Mouse (Mus musculus): ENCODE measurements around the gene Hspbap1. TPM values are rescaled to one million over a fixed set of nuclear protein-coding genes. Genes with fewer than 3 reads are reported as not detected.

Hspbap1 gene
- polyA plus RNA-seq, 1 experiment from 2014 or later: 21.9 TPM

DNA sequence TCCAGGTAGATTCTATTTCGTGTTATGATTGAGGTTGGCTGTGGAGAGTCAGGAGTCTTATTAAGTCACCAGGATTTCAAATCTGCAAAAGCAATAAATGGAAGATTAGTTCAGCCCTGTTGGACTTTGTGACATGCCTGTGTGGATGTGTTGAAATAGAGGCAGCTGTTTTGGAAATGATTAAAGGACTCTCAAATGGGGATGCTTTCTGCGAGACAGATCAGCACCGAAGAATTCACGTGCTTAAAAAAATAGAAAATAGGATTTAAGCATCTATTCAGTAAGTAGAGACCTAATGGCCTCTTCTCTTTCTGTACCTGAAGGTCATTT, 37.5 kb downstream of the Hspbap1 start:
- H3K4me1 ChIP-seq (replicated peaks): no peaks in the 10 kb centered on the region
- no peak overlapping the region for H3K4me3 ChIP-seq (replicated peaks)
- no peak overlapping the region for H3K27ac ChIP-seq
- H3K9ac ChIP-seq (replicated peaks): no peak overlapping the region
- 54% methylated on average over 4 of the region's 4 CpGs for WGBS
- peaks cover 6% of the 10 kb centered on the region; the same call in 1 of the 2 replicates for H3K36me3 ChIP-seq
- H3K27me3 ChIP-seq: no peaks in the 10 kb centered on the region
- H3K9me3 ChIP-seq: no peaks in the 10 kb centered on the region
- ATAC-seq: no peak
- H3K4me2 ChIP-seq (replicated peaks): no peak overlapping the region

DNA sequence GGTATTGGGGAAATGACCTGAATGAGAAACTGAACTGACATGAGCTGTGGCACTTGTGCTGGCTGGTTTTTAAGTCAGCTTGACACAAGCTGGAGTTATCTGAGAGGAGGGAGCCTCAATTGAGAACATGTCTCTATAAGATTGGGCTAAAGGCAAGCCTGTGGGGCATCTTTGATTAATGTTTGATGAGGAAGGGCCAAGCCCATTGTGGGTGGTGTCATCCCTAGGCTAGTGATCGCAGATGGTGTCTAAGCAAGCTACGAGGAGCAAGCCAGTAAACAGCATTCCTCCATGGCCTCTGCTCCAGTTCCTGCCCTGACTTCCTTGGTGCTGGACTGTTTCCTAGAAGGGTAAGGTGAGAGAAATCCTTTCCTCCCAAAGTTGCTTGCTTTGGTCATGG, 38.7 kb downstream of the Hspbap1 start:
- Histone ChIP-seq H3K27ac (no peak overlapping the region), H3K27me3 (no peaks in the 10 kb centered on the region), H3K9me3 (no peaks in the 10 kb centered on the region), H3K4me3 (replicated peaks) (no peak overlapping the region), H3K9ac (replicated peaks) (no peak overlapping the region), H3K4me1 (replicated peaks) (no peaks in the 10 kb centered on the region), H3K4me2 (replicated peaks) (no peak overlapping the region), H3K36me3 (peaks cover 6% of the 10 kb centered on the region; the same call in 1 of the 2 replicates)
- no peak for ATAC-seq
- 95% methylated on average over 2 of the region's 2 CpGs for WGBS

DNA sequence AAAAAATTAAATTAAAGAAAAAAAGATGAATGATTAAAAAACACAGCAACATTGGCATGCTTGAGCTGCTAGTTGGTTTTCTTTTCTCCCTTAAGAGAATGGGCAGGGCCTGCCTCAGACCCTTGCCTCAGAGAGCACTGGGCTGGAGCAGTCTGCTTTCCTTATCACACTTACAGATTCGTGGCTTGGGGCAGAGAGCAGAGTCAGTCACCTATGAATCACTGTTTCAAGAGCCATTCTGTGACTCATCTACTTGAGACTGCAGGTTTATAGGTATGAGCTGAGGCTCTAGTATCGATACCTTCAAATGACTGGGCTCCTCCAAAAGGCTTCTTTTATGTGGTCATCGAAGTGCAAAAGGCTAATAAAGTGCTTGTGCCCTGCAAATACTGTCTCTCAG, 42.9 kb downstream of the Hspbap1 start:
- ATAC-seq: no peak
- H3K4me1 ChIP-seq (replicated peaks): no peaks in the 10 kb centered on the region
- H3K27me3 ChIP-seq: no peaks in the 10 kb centered on the region
- 86% methylated on average over 3 of the region's 3 CpGs for WGBS
- H3K4me2 ChIP-seq (replicated peaks): no peak overlapping the region
- no peaks in the 10 kb centered on the region for H3K9me3 ChIP-seq
- no peak overlapping the region for H3K27ac ChIP-seq
- peaks cover 18% of the 10 kb centered on the region for H3K36me3 ChIP-seq
- no peak overlapping the region for H3K4me3 ChIP-seq (replicated peaks)
- H3K9ac ChIP-seq (replicated peaks): no peak overlapping the region

DNA sequence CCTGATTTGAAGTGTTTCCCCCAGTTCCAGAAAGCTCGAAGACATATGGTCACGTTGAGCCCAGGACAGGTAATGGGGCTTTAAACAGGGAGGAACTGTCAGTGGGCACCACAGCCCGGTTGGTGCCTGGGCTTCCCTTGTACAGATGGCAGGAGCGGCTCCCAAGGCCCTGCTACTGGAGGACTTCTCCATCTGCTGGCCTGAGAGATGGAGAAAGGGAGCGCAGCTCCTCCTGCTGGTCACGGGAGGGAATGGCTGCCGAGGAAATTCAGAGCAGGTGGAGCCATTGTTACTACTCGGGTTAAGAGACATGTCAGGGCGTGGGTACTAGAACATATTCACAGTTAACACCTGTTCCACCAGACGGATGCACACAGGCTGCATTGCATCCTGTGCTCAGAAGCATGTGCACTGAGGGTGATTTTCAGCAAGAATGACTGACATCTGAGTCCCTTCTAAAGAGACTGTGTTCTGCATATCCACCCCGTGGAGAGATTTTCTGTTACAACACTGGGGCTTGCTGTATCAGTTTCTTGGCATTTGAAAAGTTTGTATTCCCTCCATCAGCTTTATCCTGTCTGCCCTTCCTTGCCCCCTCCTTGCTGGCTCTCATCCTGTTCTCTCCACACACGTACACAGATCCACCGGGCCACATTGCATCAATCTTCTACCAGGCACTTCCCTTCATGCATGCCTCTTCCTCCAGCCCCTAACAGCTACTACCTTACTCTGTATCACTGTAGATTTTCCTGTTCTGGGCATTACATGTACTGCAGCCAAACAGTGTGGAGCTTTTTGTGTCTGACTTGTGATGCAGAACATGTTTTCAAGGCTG, 47.3 kb downstream of the Hspbap1 start:
- Histone ChIP-seq H3K4me2 (replicated peaks) (no peak overlapping the region), H3K4me1 (replicated peaks) (no peaks in the 10 kb centered on the region), H3K9ac (replicated peaks) (no peak overlapping the region), H3K36me3 (peaks cover 35% of the 10 kb centered on the region), H3K9me3 (no peaks in the 10 kb centered on the region), H3K27ac (no peak overlapping the region), H3K27me3 (no peaks in the 10 kb centered on the region), H3K4me3 (replicated peaks) (no peak overlapping the region)
- WGBS: 33% methylated on average over 13 of the region's 13 CpGs
- peak; percentile 91 for ATAC-seq

DNA sequence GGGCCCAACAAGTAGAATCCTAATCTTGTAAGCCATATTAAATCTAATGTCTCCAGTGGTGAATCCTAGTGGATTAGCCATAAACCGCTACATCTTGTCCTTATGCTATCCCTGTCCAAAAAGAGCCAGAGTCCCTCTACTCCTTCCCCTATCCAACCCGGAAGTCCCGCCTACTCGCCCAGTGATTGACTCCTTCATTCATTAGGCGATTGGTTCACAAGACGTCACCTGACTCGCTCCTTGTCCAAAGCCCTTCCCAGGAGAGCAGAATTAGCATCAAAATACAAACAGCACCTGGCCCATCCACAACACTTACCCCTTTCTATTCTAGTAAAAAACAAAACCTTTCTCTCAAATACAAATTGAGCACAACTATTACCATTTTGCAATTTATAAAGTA, 59.8 kb downstream of the Hspbap1 start:
- H3K9me3 ChIP-seq: no peaks in the 10 kb centered on the region
- 28% methylated on average over 7 of the region's 7 CpGs for WGBS
- H3K36me3 ChIP-seq: peaks cover 27% of the 10 kb centered on the region
- H3K4me1 ChIP-seq (replicated peaks): no peaks in the 10 kb centered on the region
- no peak overlapping the region for H3K9ac ChIP-seq (replicated peaks)
- no peak overlapping the region for H3K27ac ChIP-seq
- ATAC-seq: no peak
- H3K4me3 ChIP-seq (replicated peaks): no peak overlapping the region
- H3K27me3 ChIP-seq: no peaks in the 10 kb centered on the region
- no peak overlapping the region for H3K4me2 ChIP-seq (replicated peaks)

DNA sequence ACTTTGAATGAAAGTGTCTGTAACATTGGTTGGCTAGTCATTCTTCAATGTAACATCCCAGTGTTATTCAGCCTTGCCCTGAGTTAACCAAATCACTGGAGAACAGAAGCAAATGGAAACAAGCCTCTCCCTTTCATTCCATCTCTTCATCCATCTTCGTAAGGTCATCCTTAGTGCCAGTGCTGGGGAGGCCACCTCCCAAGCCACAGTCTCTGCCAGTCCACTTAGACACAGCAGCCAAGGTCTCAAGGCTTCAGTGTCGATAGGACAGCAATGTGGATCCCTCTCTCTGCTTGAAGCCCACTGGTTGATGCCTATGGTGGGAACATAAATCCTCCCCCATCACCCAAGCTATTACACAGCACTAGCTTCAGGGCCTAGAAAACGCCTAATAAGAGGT, 62.8 kb downstream of the Hspbap1 start:
- Histone ChIP-seq H3K4me2 (replicated peaks) (no peak overlapping the region), H3K9me3 (0 out of 2 replicates have a peak, but pooled peaks cover 3% of the 10 kb centered on the region), H3K4me3 (replicated peaks) (no peak overlapping the region), H3K27ac (no peak overlapping the region), H3K9ac (replicated peaks) (no peak overlapping the region), H3K27me3 (no peaks in the 10 kb centered on the region), H3K4me1 (replicated peaks) (no peaks in the 10 kb centered on the region), H3K36me3 (peaks cover 2% of the 10 kb centered on the region)
- no peak for ATAC-seq
- 83% methylated on average over 3 of the region's 3 CpGs for WGBS

DNA sequence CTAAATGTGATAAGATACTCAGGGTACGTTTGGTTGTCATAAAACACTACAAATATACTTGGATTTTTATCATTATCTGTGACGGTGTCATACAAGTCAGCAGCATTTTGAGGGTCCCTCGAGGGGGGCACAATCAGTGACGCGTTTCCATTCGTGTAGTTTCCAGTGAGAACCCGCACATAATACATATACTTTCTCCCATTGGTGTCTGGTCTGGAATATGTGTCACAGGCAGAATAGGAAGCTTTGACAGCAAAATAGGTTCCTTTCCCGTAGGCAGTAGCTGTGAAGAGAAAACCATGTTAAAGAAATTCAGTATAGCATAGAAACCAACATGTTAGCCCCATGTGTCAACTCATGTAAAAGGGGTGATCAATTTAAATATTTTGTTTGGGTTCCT, 64.5 kb downstream of the Hspbap1 start:
- WGBS: 93% methylated on average over 8 of the region's 8 CpGs
- no peaks in the 10 kb centered on the region for H3K27me3 ChIP-seq
- ATAC-seq: no peak
- H3K4me3 ChIP-seq (replicated peaks): no peak overlapping the region
- no peak overlapping the region for H3K4me2 ChIP-seq (replicated peaks)
- 0 out of 2 replicates have a peak, but pooled peaks cover 3% of the 10 kb centered on the region for H3K9me3 ChIP-seq
- no peak overlapping the region for H3K9ac ChIP-seq (replicated peaks)
- no peak overlapping the region for H3K27ac ChIP-seq
- H3K36me3 ChIP-seq: no peaks in the 10 kb centered on the region
- H3K4me1 ChIP-seq (replicated peaks): no peaks in the 10 kb centered on the region

DNA sequence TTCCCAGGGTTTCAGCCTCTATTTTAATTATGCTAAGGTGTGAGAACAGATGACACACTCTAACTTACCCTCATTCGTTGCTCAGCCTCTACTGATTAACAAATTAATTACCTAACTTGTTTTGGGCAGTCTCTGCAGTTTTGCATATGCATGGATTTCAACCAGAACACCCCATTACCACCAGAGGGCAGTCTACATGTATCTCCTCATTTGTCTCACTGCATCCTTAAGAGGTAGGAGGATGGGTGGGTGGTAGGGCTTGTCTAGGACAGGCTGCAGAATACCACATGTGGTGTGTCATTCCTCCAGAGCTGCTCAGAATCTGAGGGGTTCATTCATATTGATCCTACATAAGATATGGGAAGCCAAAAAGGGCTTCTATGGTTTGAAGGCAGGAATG, 69.5 kb downstream of the Hspbap1 start:
- no peak for ATAC-seq
- Histone ChIP-seq H3K4me3 (replicated peaks) (no peak overlapping the region), H3K27me3 (no peaks in the 10 kb centered on the region), H3K9ac (replicated peaks) (no peak overlapping the region), H3K9me3 (0 out of 2 replicates have a peak, but pooled peaks cover 3% of the 10 kb centered on the region), H3K36me3 (no peaks in the 10 kb centered on the region), H3K4me2 (replicated peaks) (no peak overlapping the region), H3K4me1 (replicated peaks) (no peaks in the 10 kb centered on the region), H3K27ac (no peak overlapping the region)
- 43% methylated on average over 1 of the region's 1 CpGs for WGBS

DNA sequence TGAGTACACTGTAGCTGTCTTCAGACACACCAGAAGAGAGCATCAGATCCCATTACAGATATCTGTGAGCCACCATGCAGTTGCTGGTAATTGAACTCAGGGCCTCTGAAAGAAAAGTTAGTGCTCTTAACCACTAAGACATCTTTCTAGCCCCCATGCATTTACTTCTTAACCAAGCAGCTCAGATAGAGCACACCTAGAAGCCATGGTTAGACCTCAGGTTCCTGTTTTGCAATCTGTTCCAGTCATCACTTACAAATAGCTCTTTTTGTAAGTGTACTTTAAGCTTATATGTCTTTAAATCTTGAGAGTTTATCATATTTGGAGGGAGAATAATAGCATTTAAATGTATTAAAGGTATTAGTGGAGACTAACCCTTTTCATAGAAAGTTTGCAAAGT, 77.0 kb downstream of the Hspbap1 start:
- H3K4me2 ChIP-seq (replicated peaks): no peak overlapping the region
- no peaks in the 10 kb centered on the region for H3K4me1 ChIP-seq (replicated peaks)
- no peaks in the 10 kb centered on the region for H3K27me3 ChIP-seq
- H3K9ac ChIP-seq (replicated peaks): no peak overlapping the region
- H3K36me3 ChIP-seq: no peaks in the 10 kb centered on the region
- ATAC-seq: no peak
- H3K4me3 ChIP-seq (replicated peaks): no peak overlapping the region
- H3K27ac ChIP-seq: no peak overlapping the region
- no peaks in the 10 kb centered on the region for H3K9me3 ChIP-seq

DNA sequence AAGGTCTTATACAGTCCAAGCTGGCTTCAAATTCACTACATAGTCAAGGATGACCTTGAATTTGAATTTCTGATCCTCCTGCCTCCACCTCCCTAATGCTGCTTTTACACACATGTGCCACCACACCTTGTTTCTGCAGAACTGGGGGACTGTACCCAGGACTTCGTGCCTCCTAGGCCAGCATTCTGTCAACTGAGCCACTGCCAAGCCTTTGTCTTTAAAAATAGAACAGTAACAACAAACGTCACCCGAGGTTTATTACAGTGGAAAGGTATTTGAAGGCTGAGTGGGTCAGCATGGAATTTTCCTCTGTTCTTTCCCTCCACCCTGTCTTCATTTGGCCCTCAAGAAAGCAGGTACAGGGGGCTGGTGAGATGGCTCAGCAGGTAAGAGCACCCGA, 85.7 kb downstream of the Hspbap1 start:
- Histone ChIP-seq H3K4me1 (replicated peaks) (no peaks in the 10 kb centered on the region), H3K36me3 (no peaks in the 10 kb centered on the region), H3K27me3 (no peaks in the 10 kb centered on the region), H3K9me3 (no peaks in the 10 kb centered on the region), H3K9ac (replicated peaks) (no peak overlapping the region), H3K27ac (no peak overlapping the region), H3K4me2 (replicated peaks) (no peak overlapping the region), H3K4me3 (replicated peaks) (no peak overlapping the region)
- WGBS: 93% methylated on average over 4 of the region's 4 CpGs
- no peak for ATAC-seq

DNA sequence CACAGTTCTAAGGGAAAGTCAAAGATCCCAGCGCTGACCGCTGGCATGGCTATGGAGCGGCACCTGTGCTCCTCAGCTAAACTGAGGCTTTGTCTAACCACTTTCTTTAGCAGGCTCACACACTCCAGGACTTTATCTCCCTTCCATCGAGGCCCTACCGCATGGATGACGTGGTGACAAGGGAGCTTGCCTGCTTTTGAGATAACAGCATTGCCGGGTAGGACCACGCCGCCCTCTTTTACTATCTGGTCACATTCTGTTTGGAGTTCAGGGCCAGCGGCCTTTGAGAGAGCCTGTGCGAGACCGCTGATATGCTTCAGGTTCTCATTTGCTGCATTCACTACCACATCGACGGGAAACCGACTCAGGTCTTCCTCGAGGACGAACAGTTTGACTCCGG, 86.6 kb downstream of the Hspbap1 start:
- WGBS: 96% methylated on average over 18 of the region's 18 CpGs
- Histone ChIP-seq H3K36me3 (no peaks in the 10 kb centered on the region), H3K4me1 (replicated peaks) (no peaks in the 10 kb centered on the region), H3K9me3 (0 out of 2 replicates have a peak, but pooled peaks cover 2% of the 10 kb centered on the region), H3K9ac (replicated peaks) (no peak overlapping the region), H3K4me3 (replicated peaks) (no peak overlapping the region), H3K4me2 (replicated peaks) (no peak overlapping the region), H3K27me3 (no peaks in the 10 kb centered on the region), H3K27ac (no peak overlapping the region)
- no peak for ATAC-seq

DNA sequence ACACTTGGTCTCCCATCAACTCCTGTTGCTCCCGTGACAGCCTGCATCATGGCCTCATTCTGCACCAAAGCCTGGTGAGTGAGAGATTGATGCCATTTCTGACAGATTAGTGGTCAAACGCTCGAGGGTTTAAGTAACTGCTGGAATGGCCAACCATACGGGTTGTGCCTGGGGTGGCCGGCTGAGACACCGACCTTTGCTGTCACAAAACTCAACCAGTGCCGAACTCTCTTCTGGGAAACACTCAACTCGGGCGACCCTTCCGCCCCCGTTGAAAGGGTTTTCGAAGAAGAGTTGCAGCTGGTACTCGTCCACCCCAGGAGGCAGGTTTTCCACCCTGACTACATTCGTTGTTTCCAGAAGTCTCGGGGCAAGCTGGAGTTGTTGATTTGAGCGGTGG, 90.1 kb downstream of the Hspbap1 start:
- Histone ChIP-seq H3K36me3 (no peaks in the 10 kb centered on the region), H3K9ac (replicated peaks) (no peak overlapping the region), H3K4me1 (replicated peaks) (no peaks in the 10 kb centered on the region), H3K9me3 (0 out of 2 replicates have a peak, but pooled peaks cover 4% of the 10 kb centered on the region), H3K27ac (no peak overlapping the region), H3K4me3 (replicated peaks) (no peak overlapping the region), H3K27me3 (no peaks in the 10 kb centered on the region), H3K4me2 (replicated peaks) (no peak overlapping the region)
- 92% methylated on average over 16 of the region's 16 CpGs for WGBS
- ATAC-seq: no peak

DNA sequence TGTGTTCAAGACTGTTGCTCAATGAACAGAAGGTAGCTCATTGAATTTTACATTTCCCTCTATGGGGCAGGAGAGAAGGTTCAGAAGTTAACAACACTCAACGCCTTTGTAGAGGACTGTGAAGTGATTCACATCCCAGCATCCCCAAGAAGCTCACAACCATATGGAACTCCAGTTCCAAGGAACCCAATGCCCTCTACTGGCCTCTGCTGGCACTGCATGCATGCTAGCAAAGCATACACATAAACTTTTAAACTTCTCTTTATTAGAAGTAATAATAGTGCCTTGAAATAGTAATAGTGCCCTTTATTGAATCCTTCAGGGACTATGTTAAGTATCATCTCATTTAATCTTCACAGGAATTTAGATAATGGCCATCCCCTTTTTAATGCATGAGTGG, 91.9 kb downstream of the Hspbap1 start:
- H3K27me3 ChIP-seq: no peaks in the 10 kb centered on the region
- no peaks in the 10 kb centered on the region for H3K4me1 ChIP-seq (replicated peaks)
- H3K36me3 ChIP-seq: no peaks in the 10 kb centered on the region
- 0 out of 2 replicates have a peak, but pooled peaks cover 4% of the 10 kb centered on the region for H3K9me3 ChIP-seq
- 88% methylated on average over 1 of the region's 1 CpGs for WGBS
- ATAC-seq: no peak
- no peak overlapping the region for H3K4me2 ChIP-seq (replicated peaks)
- no peak overlapping the region for H3K4me3 ChIP-seq (replicated peaks)
- no peak overlapping the region for H3K9ac ChIP-seq (replicated peaks)
- no peak overlapping the region for H3K27ac ChIP-seq
